Mouse (Mus musculus) liver, postnatal 0 days (tissue): Measurements from ENCODE around the gene Fut1.

Experiments
- CTCF ChIP-seq: sonication (generic); IDR thresholded peaks from 2 replicates; pipeline ENCODE4 v1.5.1; 2016; ENCODE audit warnings: antibody characterized with exemption, low read depth
- EP300 ChIP-seq: IDR thresholded peaks from 2 replicates; pipeline ENCODE4 v1.6.1; 2016; ENCODE audit warnings: antibody characterized with exemption, low read depth, mild to moderate bottlenecking

DNA sequence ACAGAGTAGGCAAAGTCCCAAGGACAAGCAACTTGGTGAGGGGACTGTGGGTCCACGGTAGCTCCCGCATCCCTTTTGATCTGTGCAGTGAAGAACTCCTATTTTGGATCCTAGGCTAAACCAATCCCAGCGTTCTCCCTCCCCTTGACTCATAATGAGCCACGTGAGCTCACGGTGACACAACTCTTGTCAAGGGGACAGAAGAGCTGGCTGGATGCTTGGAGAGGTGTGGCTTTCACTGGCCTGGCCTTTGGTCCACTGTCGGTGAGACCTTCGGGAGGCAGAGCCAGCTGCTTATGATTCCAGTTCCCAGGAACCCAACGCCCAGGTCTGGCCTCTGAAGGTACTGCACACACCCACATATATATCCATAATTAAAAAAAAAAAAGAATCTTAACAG is 32.3 kb downstream of the Fut1 start:
- TF ChIP-seq CTCF (no peak), EP300 (no peak)
